Mouse (Mus musculus): Measurements from ENCODE around the gene Kat8. TPM values are rescaled to one million over a fixed set of nuclear protein-coding genes. Genes with fewer than 3 reads are reported as not detected.

Kat8 gene
- polyA plus RNA-seq, 1 experiment from 2014 or later, result 47.3 TPM

DNA sequence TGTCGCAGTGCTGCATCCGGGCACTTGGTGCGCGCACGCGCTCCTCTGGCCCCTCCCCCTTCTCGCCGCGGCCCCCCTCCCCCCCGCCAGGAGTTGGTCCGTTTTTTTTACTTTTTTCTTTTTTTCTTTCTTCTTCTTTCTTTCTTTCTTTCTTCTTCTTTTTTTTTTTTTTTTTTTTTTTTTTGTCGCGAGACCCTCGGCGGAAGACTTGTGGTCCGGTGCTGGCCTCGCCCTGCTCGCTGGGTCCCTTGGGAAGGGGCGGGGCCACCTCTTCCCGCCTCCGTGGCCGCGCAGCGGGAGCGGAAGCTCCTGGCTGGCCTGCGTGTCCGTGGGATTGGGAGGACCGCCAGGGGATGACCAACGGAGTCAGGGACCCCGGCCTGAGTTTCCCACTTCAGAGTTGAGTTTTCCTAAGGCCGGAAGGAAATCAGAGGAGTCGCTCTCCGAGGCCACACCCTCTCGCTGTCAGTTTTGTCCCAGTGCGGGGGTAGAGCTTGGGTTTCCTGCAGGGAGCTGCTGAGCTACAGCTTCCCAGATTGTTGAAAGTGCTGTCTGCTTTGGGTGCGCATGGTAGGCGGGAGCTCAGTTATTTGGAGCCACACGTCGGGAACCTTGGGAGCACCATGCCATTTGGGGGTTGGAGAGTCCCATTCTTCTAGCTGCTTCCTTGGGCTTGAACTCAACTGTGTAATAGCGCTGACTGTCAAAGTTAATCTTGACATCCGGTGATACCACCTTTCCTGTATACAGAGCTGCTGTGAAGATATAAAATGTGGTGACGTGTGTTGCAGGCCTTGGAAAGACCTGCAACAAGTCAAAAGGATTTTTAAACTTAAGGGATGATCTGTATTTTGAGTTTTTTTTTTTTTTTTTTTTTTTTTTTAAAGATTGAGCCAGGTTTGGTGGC lies 55.9 kb downstream of the Kat8 start:
- ATAC-seq (ENCODE audit: low FRiP score, low read depth), result 0 out of 2 replicates have a peak, but pooled peaks have one; percentile 40
- peak overlapping the region; percentile 99 for H3K27ac ChIP-seq (replicated peaks)
- peak overlapping the region; percentile 99 for H3K4me3 ChIP-seq
- H3K4me1 ChIP-seq (replicated peaks), result peaks cover 25% of the 10 kb centered on the region
- WGBS, result under 1% methylated on average over 42 of the region's 42 CpGs
- peak overlapping the region; percentile 100 for H3K9ac ChIP-seq
- H3K27me3 ChIP-seq, result no peaks in the 10 kb centered on the region
- H3K4me2 ChIP-seq, result peak overlapping the region; percentile 78
- peaks cover 33% of the 10 kb centered on the region for H3K36me3 ChIP-seq
- no peaks in the 10 kb centered on the region for H3K9me3 ChIP-seq

- no peak overlapping the region for H3K4me3 ChIP-seq
- peaks cover 92% of the 10 kb centered on the region for H3K36me3 ChIP-seq
- no peaks in the 10 kb centered on the region for H3K9me3 ChIP-seq
- no peak overlapping the region for H3K9ac ChIP-seq
- no peak overlapping the region for H3K4me2 ChIP-seq
- H3K27ac ChIP-seq (replicated peaks), result no peak overlapping the region
- 83% methylated on average over 2 of the region's 2 CpGs for WGBS
- H3K27me3 ChIP-seq, result no peaks in the 10 kb centered on the region
- H3K4me1 ChIP-seq (replicated peaks), result peaks cover 7% of the 10 kb centered on the region
- ATAC-seq (ENCODE audit: low FRiP score, low read depth), result no peak
Observed at GRCm38 (mm10) chr7:127974413-127974930, 62.2 kb downstream of the Kat8 start.

Other genes starting within 250 kb of the Kat8 start
- 53.2 and 55.1 TPM in 2 replicates for gene Bcl7c, start 203.6 kb upstream of the Kat8 start, polyA plus RNA-seq (2015; fragmentation: Nextera tagmentation; extraction: Ambion mirVana)
- gene Ctf1, start 199.8 kb upstream of the Kat8 start, polyA plus RNA-seq (2015; fragmentation: Nextera tagmentation; extraction: Ambion mirVana), result 3.8 and 5.4 TPM in 2 replicates
- gene Ctf2, start 180.3 kb upstream of the Kat8 start, polyA plus RNA-seq (2015; fragmentation: Nextera tagmentation; extraction: Ambion mirVana), result 0.14 and 0.35 TPM in 2 replicates
- gene Fbxl19, start 168.0 kb upstream of the Kat8 start, polyA plus RNA-seq (2015; fragmentation: Nextera tagmentation; extraction: Ambion mirVana), result 10.0 and 10.5 TPM in 2 replicates
- 9.2 and 10.4 TPM in 2 replicates for gene Orai3, start 142.7 kb upstream of the Kat8 start, polyA plus RNA-seq (2015; fragmentation: Nextera tagmentation; extraction: Ambion mirVana)
- 20.0 and 20.1 TPM in 2 replicates for gene Setd1a, start 135.8 kb upstream of the Kat8 start, polyA plus RNA-seq (2015; fragmentation: Nextera tagmentation; extraction: Ambion mirVana)
- gene Gm49388, start 126.9 kb upstream of the Kat8 start, polyA plus RNA-seq (2015; fragmentation: Nextera tagmentation; extraction: Ambion mirVana), result not detected in 2 replicates
- gene Hsd3b7, start 111.9 kb upstream of the Kat8 start, polyA plus RNA-seq (2015; fragmentation: Nextera tagmentation; extraction: Ambion mirVana), result 9.7 and 10.5 TPM in 2 replicates
- gene Stx4a, start 88.2 kb upstream of the Kat8 start, polyA plus RNA-seq (2015; fragmentation: Nextera tagmentation; extraction: Ambion mirVana), result 21.5 and 22.4 TPM in 2 replicates
- gene Stx1b, start 88.0 kb upstream of the Kat8 start, polyA plus RNA-seq (2015; fragmentation: Nextera tagmentation; extraction: Ambion mirVana), result 63.4 and 72.5 TPM in 2 replicates
- 9.3 and 9.8 TPM in 2 replicates for gene Zfp646, start 36.3 kb upstream of the Kat8 start, polyA plus RNA-seq (2015; fragmentation: Nextera tagmentation; extraction: Ambion mirVana)
- 35.1 and 36.9 TPM in 2 replicates for gene Zfp668, start 35.7 kb upstream of the Kat8 start, polyA plus RNA-seq (2015; fragmentation: Nextera tagmentation; extraction: Ambion mirVana)
- gene Prss53, start 21.5 kb upstream of the Kat8 start, polyA plus RNA-seq (2015; fragmentation: Nextera tagmentation; extraction: Ambion mirVana), result 1.2 and 1.5 TPM in 2 replicates
- not detected in 2 replicates for gene Gm21974, start 17.1 kb upstream of the Kat8 start, polyA plus RNA-seq (2015; fragmentation: Nextera tagmentation; extraction: Ambion mirVana)
- 69.6 and 71.5 TPM in 2 replicates for gene Vkorc1, start 16.9 kb upstream of the Kat8 start, polyA plus RNA-seq (2015; fragmentation: Nextera tagmentation; extraction: Ambion mirVana)
- 61.6 and 65.4 TPM in 2 replicates for gene Bckdk, start 8.4 kb upstream of the Kat8 start, polyA plus RNA-seq (2015; fragmentation: Nextera tagmentation; extraction: Ambion mirVana)
- 0.54 TPM in 2 replicates for gene Prss8, start 17.6 kb downstream of the Kat8 start, polyA plus RNA-seq (2015; fragmentation: Nextera tagmentation; extraction: Ambion mirVana)
- gene Prss36, start 34.2 kb downstream of the Kat8 start, polyA plus RNA-seq (2015; fragmentation: Nextera tagmentation; extraction: Ambion mirVana), result 12.6 and 14.8 TPM in 2 replicates
- gene Fus, start 54.9 kb downstream of the Kat8 start, polyA plus RNA-seq (2015; fragmentation: Nextera tagmentation; extraction: Ambion mirVana), result 357 and 368 TPM in 2 replicates
- 6.7 and 10.3 TPM in 2 replicates for gene Pycard, start 81.4 kb downstream of the Kat8 start, polyA plus RNA-seq (2015; fragmentation: Nextera tagmentation; extraction: Ambion mirVana)
- not detected in 2 replicates for gene Trim72, start 91.4 kb downstream of the Kat8 start, polyA plus RNA-seq (2015; fragmentation: Nextera tagmentation; extraction: Ambion mirVana)
- gene Itgam, start 150.1 kb downstream of the Kat8 start, polyA plus RNA-seq (2015; fragmentation: Nextera tagmentation; extraction: Ambion mirVana), result 1.1 and 1.2 TPM in 2 replicates
- not detected in 2 replicates for gene Gm49368, start 150.2 kb downstream of the Kat8 start, polyA plus RNA-seq (2015; fragmentation: Nextera tagmentation; extraction: Ambion mirVana)
- gene Itgax, start 217.0 kb downstream of the Kat8 start, polyA plus RNA-seq (2015; fragmentation: Nextera tagmentation; extraction: Ambion mirVana), result 0.18 TPM in 1 of 2 replicates, not detected in the other
- gene Itgad, start 241.9 kb downstream of the Kat8 start, polyA plus RNA-seq (2015; fragmentation: Nextera tagmentation; extraction: Ambion mirVana), result not detected in 2 replicates

Data from hindbrain, embryonic 15.5 days (tissue).